Mouse (Mus musculus) ES-E14 (cell line): ENCODE data around the gene Mfap4. TPM values are rescaled to one million over a fixed set of nuclear protein-coding genes. Genes with fewer than 3 reads are reported as not detected.

Experiments
- DNase-seq: peaks from one replicate; pipeline ENCODE4 v3.0.0-alpha.2; 2013; ENCODE audit warnings: low read depth, low spot score
- H3K27ac ChIP-seq: 2 replicates; pipeline ENCODE4 v1.5.1; 2012; ENCODE audit warnings: low read depth, mild to moderate bottlenecking, low read length, moderate library complexity, mixed read lengths; ENCODE audit not compliant: poor library complexity, insufficient read depth, severe bottlenecking
- H3K36me3 ChIP-seq: 2 replicates; pipeline ENCODE4 v1.6.1; 2012; ENCODE audit warnings: mild to moderate bottlenecking, low read length, moderate library complexity, mixed read lengths; ENCODE audit not compliant: control insufficient read depth, poor library complexity, insufficient read depth, severe bottlenecking
- H3K4me1 ChIP-seq, 2 experiments: fragments of 150-350 bp in 1 of 2; sonication (generic) in 1 of 2; 2 replicates each; pipeline ENCODE4 v1.6.1; 2012; ENCODE audit warnings: low read length in 2 of 2, mild to moderate bottlenecking in 1 of 2, mixed read lengths in 1 of 2; ENCODE audit not compliant: control insufficient read depth in 2 of 2, insufficient read depth in 2 of 2, poor library complexity in 1 of 2
- H3K4me3 ChIP-seq, 2 experiments: fragments of 150-350 bp in 1 of 2; sonication (generic) in 1 of 2; 2 replicates each; pipeline ENCODE4 v1.5.1; 2012; ENCODE audit warnings: low read length in 2 of 2, low read depth in 1 of 2, mild to moderate bottlenecking in 1 of 2, mixed read lengths in 1 of 2; ENCODE audit not compliant: insufficient read depth in 1 of 2, poor library complexity in 1 of 2, severe bottlenecking in 1 of 2
- H3K9ac ChIP-seq: 2 replicates; pipeline ENCODE4 v1.6.1; 2012; ENCODE audit warnings: low read depth, mild to moderate bottlenecking, low read length, mixed read lengths; ENCODE audit not compliant: poor library complexity, insufficient read depth, severe bottlenecking
- H3K9me3 ChIP-seq: fragments of 150-350 bp; sonication (generic); 2 replicates; pipeline ENCODE4 v1.6.1; 2012; ENCODE audit warnings: low read depth, mild to moderate bottlenecking, low read length; ENCODE audit not compliant: control insufficient read depth, insufficient read depth
- CHD2 ChIP-seq: IDR thresholded peaks from 2 replicates; pipeline ENCODE4 v1.6.1; 2014; ENCODE audit warnings: mild to moderate bottlenecking, low read depth, low read length, inconsistent platforms
- HCFC1 ChIP-seq: IDR thresholded peaks from 2 replicates; pipeline ENCODE4 v1.6.1; 2012; ENCODE audit warnings: low read length, inconsistent platforms, borderline replicate concordance; ENCODE audit not compliant: insufficient read depth
- MAFK ChIP-seq: IDR thresholded peaks from 2 replicates; pipeline ENCODE4 v1.6.1; 2014; ENCODE audit warnings: mild to moderate bottlenecking, low read depth, low read length, inconsistent platforms; ENCODE audit not compliant: insufficient read depth
- ZC3H11A ChIP-seq: IDR thresholded peaks from 2 replicates; pipeline ENCODE4 v1.6.1; 2012; ENCODE audit warnings: low read depth, mild to moderate bottlenecking, inconsistent platforms, low read length, borderline replicate concordance
- ZNF384 ChIP-seq: IDR thresholded peaks from 2 replicates; pipeline ENCODE4 v1.6.1; 2012; ENCODE audit warnings: low read depth, low read length, inconsistent platforms
- in situ Hi-C, 2 experiments: fragments of 600-800 bp; cut with MboI; formaldehyde crosslinking; loops; one replicate each; pipeline ENCODE4 v1.15.1; 2025; ENCODE audit warnings: low sequenced_read_pairs in 2 of 2, inconsistent platforms in 1 of 2; ENCODE audit not compliant: unreplicated experiment in 2 of 2
- total RNA-seq: library from RNA; depleted of rRNA; stranded (reverse); fragments of 300-350 nt; gene quantifications from 2 replicates; pipeline ENCODE4 v1.2.3, GENCODE M21; 2012

The Mfap4 gene
- total RNA-seq, 1 experiment: 2.9 TPM

- no peak for DNase-seq
- Histone ChIP-seq H3K27ac (no peak overlapping the region), H3K9ac (peak overlapping the region; percentile 66), H3K36me3 (peaks cover 15% of the 10 kb centered on the region), H3K9me3 (no peaks in the 10 kb centered on the region), H3K4me3 (peak overlapping the region; percentile 47 to 61), H3K4me1 (peaks cover 4 to 27% of the 10 kb centered on the region in 2 experiments; a peak in 3 of 4 replicates)
- TF ChIP-seq HCFC1 (no peak), ZNF384 (no peak), MAFK (no peak), ZC3H11A (no peak), CHD2 (no peak)
- in situ Hi-C loops: no loop called here
Observed at GRCm38 (mm10) chr11:61484256-61484612, 997 bp upstream of the Mfap4 start.

- in situ Hi-C loops: no loop called here
- H3K9ac ChIP-seq: no peak overlapping the region
- H3K4me1 ChIP-seq: peaks cover 4 to 27% of the 10 kb centered on the region in 2 experiments; a peak in 3 of 4 replicates
- no peak for DNase-seq
- H3K27ac ChIP-seq: no peak overlapping the region
- H3K9me3 ChIP-seq: no peaks in the 10 kb centered on the region
- peaks cover 30% of the 10 kb centered on the region for H3K36me3 ChIP-seq
- TF ChIP-seq HCFC1 (no peak), ZNF384 (no peak), ZC3H11A (no peak), MAFK (no peak), CHD2 (no peak)
- no peak overlapping the region for H3K4me3 ChIP-seq
Observed at GRCm38 (mm10) chr11:61485541-61486457, 568 bp downstream of the Mfap4 start.

- no peaks in the 10 kb centered on the region for H3K9me3 ChIP-seq
- peaks cover 4 to 27% of the 10 kb centered on the region in 2 experiments; a peak in 3 of 4 replicates for H3K4me1 ChIP-seq
- TF ChIP-seq MAFK (no peak), ZC3H11A (no peak), CHD2 (no peak), HCFC1 (no peak), ZNF384 (no peak)
- H3K27ac ChIP-seq: no peak overlapping the region
- no peak overlapping the region for H3K9ac ChIP-seq
- H3K36me3 ChIP-seq: peaks cover 38% of the 10 kb centered on the region
- DNase-seq: no peak
- in situ Hi-C loops: no loop called here
- no peak overlapping the region for H3K4me3 ChIP-seq
Observed at GRCm38 (mm10) chr11:61486458-61487219, 1.4 kb downstream of the Mfap4 start.

GRCm38 (mm10) chr11:61487401-61487800 lies 2.2 kb downstream of the Mfap4 start:
- Histone ChIP-seq H3K27ac (no peak overlapping the region), H3K9ac (no peak overlapping the region), H3K4me3 (no peak overlapping the region), H3K36me3 (peaks cover 41% of the 10 kb centered on the region), H3K9me3 (no peaks in the 10 kb centered on the region), H3K4me1 (peaks cover 4 to 27% of the 10 kb centered on the region in 2 experiments; a peak in 3 of 4 replicates)
- TF ChIP-seq ZC3H11A (no peak), MAFK (no peak), CHD2 (no peak), ZNF384 (no peak)
- in situ Hi-C loops: no loop called here
- DNase-seq: no peak
